Mouse (Mus musculus) lung, embryonic 15.5 days (tissue): Measurements from ENCODE around the gene Shf. TPM values are rescaled to one million over a fixed set of nuclear protein-coding genes. Genes with fewer than 3 reads are reported as not detected.
"Not testable (repeated sequence)": the region's sequence is repeated elsewhere in the genome, so short reads cannot be mapped to it uniquely, and the experiment has no call there.

ENCODE experiments used
- ATAC-seq: fragments of 200-750 bp; cut with Nextera tagmentation; 2 replicates; pipeline ENCODE4 v1.8.0; 2017; ENCODE audit warnings: moderate number of reproducible peaks, borderline replicate concordance; ENCODE audit not compliant: low FRiP score, low TSS enrichment; ENCODE audit errors: extremely low read depth
- H3K27ac ChIP-seq: fragments of 300-500 bp; sonication (generic); 2 replicates; pipeline ENCODE4 v1.5.1; 2015; ENCODE audit warnings: moderate library complexity, mild to moderate bottlenecking, inconsistent platforms
- H3K27me3 ChIP-seq: fragments of 300-500 bp; sonication (generic); 2 replicates; pipeline ENCODE4 v1.6.1; 2015; ENCODE audit warnings: inconsistent platforms
- H3K36me3 ChIP-seq: fragments of 300-500 bp; sonication (generic); 2 replicates; pipeline ENCODE4 v1.6.1; 2015; ENCODE audit warnings: inconsistent platforms
- H3K4me1 ChIP-seq: fragments of 300-500 bp; sonication (generic); 2 replicates; pipeline ENCODE4 v1.6.1; 2015; ENCODE audit warnings: inconsistent platforms
- H3K4me2 ChIP-seq: fragments of 300-500 bp; sonication (generic); 2 replicates; pipeline ENCODE4 v1.6.1; 2015; ENCODE audit warnings: inconsistent platforms, mild to moderate bottlenecking, moderate library complexity
- H3K4me3 ChIP-seq: fragments of 300-500 bp; sonication (generic); 2 replicates; pipeline ENCODE4 v1.5.1; 2015; ENCODE audit warnings: mild to moderate bottlenecking, inconsistent platforms
- H3K9ac ChIP-seq: fragments of 300-500 bp; sonication (generic); 2 replicates; pipeline ENCODE4 v1.6.1; 2015; ENCODE audit warnings: inconsistent platforms
- H3K9me3 ChIP-seq: fragments of 300-500 bp; sonication (generic); 2 replicates; pipeline ENCODE4 v1.6.1; 2016; ENCODE audit warnings: inconsistent platforms
- WGBS: fragments of 180-500 bp; shearing (Covaris S2); methylation state at CpG from one replicate; pipeline ENCODE4 v1.1.7; 2015; 5-methylcytosine and 5-hydroxymethylcytosine counted together
- polyA plus RNA-seq: library from polyadenylated mRNA; unstranded; fragments of >200 nt; fragmentation: Nextera tagmentation; extraction: Ambion mirVana; gene quantifications from 2 replicates; pipeline ENCODE4 v1.2.1, GENCODE M21; 2015

Shf gene
- polyA plus RNA-seq, 1 experiment from 2014 or later: 2.9 TPM

- Histone ChIP-seq H3K27ac (peak overlapping the region; percentile 3; the same call in 1 of the 2 replicates), H3K4me1 (peaks cover 16% of the 10 kb centered on the region), H3K27me3 (no peaks in the 10 kb centered on the region), H3K9ac (no peak overlapping the region), H3K4me3 (no peak overlapping the region), H3K4me2 (no peak overlapping the region), H3K9me3 (no peaks in the 10 kb centered on the region), H3K36me3 (no peaks in the 10 kb centered on the region)
- 68% methylated on average over 6 of the region's 6 CpGs for WGBS
- ATAC-seq: no peak
Measured at GRCm38 (mm10) chr2:122345106-122345893, 23.7 kb downstream of the Shf start.

- 62% methylated on average over 21 of the region's 21 CpGs for WGBS
- H3K27ac ChIP-seq: no peak overlapping the region
- no peak overlapping the region for H3K9ac ChIP-seq
- H3K36me3 ChIP-seq: no peaks in the 10 kb centered on the region
- H3K4me1 ChIP-seq: no peaks in the 10 kb centered on the region
- H3K9me3 ChIP-seq: no peaks in the 10 kb centered on the region
- H3K4me3 ChIP-seq: no peak overlapping the region
- H3K4me2 ChIP-seq: no peak overlapping the region
- ATAC-seq: no peak
- H3K27me3 ChIP-seq: no peaks in the 10 kb centered on the region; the same call in 1 of the 2 replicates
Measured at GRCm38 (mm10) chr2:122337291-122337690, 31.7 kb downstream of the Shf start.

- no peak overlapping the region for H3K4me2 ChIP-seq
Measured at GRCm38 (mm10) chr2:122334170-122334569, 34.8 kb downstream of the Shf start.

GRCm38 (mm10) chr2:122332222-122332621, 36.7 kb downstream of the Shf start:
- Histone ChIP-seq H3K36me3 (no peaks in the 10 kb centered on the region), H3K4me2 (no peak overlapping the region), H3K27ac (no peak overlapping the region), H3K9me3 (no peaks in the 10 kb centered on the region), H3K9ac (no peak overlapping the region), H3K27me3 (no peaks in the 10 kb centered on the region), H3K4me3 (no peak overlapping the region), H3K4me1 (no peaks in the 10 kb centered on the region)
- no peak for ATAC-seq
- whole genome bisulfite sequencing: 69% methylated on average over 3 of the region's 3 CpGs

More at GRCm38 (mm10) chr2:122334170-122334569, 34.8 kb downstream of the Shf start:
- Histone ChIP-seq H3K27me3 (no peaks in the 10 kb centered on the region; the same call in 1 of the 2 replicates), H3K4me3 (no peak overlapping the region), H3K9ac (no peak overlapping the region), H3K4me1 (no peaks in the 10 kb centered on the region), H3K27ac (no peak overlapping the region), H3K9me3 (no peaks in the 10 kb centered on the region), H3K36me3 (no peaks in the 10 kb centered on the region)
- no peak for ATAC-seq
- 51% methylated on average over 3 of the region's 3 CpGs for WGBS

- not testable (repeated sequence) for H3K4me3 ChIP-seq, H3K27ac ChIP-seq, ATAC-seq, H3K9me3 ChIP-seq, H3K4me1 ChIP-seq, H3K4me2 ChIP-seq, H3K36me3 ChIP-seq, H3K9ac ChIP-seq, H3K27me3 ChIP-seq
- 64% methylated on average over 6 of the region's 6 CpGs for WGBS
Measured at GRCm38 (mm10) chr2:122330317-122330716, 38.6 kb downstream of the Shf start.

- H3K4me3 ChIP-seq: no peak overlapping the region
- H3K36me3 ChIP-seq: no peaks in the 10 kb centered on the region
- H3K4me2 ChIP-seq: no peak overlapping the region
- no peak overlapping the region for H3K27ac ChIP-seq
- ATAC-seq: no peak
- WGBS: 36% methylated on average over 3 of the region's 3 CpGs
- H3K27me3 ChIP-seq: no peaks in the 10 kb centered on the region
- no peak overlapping the region for H3K9ac ChIP-seq
- no peaks in the 10 kb centered on the region for H3K4me1 ChIP-seq
- H3K9me3 ChIP-seq: no peaks in the 10 kb centered on the region
Measured at GRCm38 (mm10) chr2:122327986-122328385, 41.0 kb downstream of the Shf start.

GRCm38 (mm10) chr2:122325361-122325760, 43.6 kb downstream of the Shf start:
- no peaks in the 10 kb centered on the region for H3K4me1 ChIP-seq
- 50% methylated on average over 2 of the region's 2 CpGs for WGBS
- H3K27me3 ChIP-seq: no peaks in the 10 kb centered on the region
- H3K27ac ChIP-seq: no peak overlapping the region
- H3K36me3 ChIP-seq: no peaks in the 10 kb centered on the region
- no peak overlapping the region for H3K9ac ChIP-seq
- no peak overlapping the region for H3K4me2 ChIP-seq
- ATAC-seq: no peak
- H3K9me3 ChIP-seq: no peaks in the 10 kb centered on the region
- H3K4me3 ChIP-seq: no peak overlapping the region

- no peaks in the 10 kb centered on the region for H3K27me3 ChIP-seq
- no peaks in the 10 kb centered on the region for H3K36me3 ChIP-seq
- H3K9me3 ChIP-seq: no peaks in the 10 kb centered on the region
- no peak for ATAC-seq
- H3K9ac ChIP-seq: no peak overlapping the region
- WGBS: 54% methylated on average over 3 of the region's 3 CpGs
- H3K4me1 ChIP-seq: no peaks in the 10 kb centered on the region
- no peak overlapping the region for H3K4me2 ChIP-seq
- no peak overlapping the region for H3K4me3 ChIP-seq
- no peak overlapping the region for H3K27ac ChIP-seq
Measured at GRCm38 (mm10) chr2:122324586-122324985, 44.4 kb downstream of the Shf start.

GRCm38 (mm10) chr2:122323960-122324359, 45.0 kb downstream of the Shf start:
- WGBS: 62% methylated on average over 3 of the region's 3 CpGs
- H3K9me3 ChIP-seq: no peaks in the 10 kb centered on the region
- no peaks in the 10 kb centered on the region for H3K27me3 ChIP-seq
- no peak overlapping the region for H3K9ac ChIP-seq
- H3K4me3 ChIP-seq: no peak overlapping the region
- ATAC-seq: no peak
- no peaks in the 10 kb centered on the region for H3K36me3 ChIP-seq
- no peaks in the 10 kb centered on the region for H3K4me1 ChIP-seq
- no peak overlapping the region for H3K27ac ChIP-seq
- H3K4me2 ChIP-seq: no peak overlapping the region

GRCm38 (mm10) chr2:122317384-122317783, 51.6 kb downstream of the Shf start:
- Histone ChIP-seq H3K4me2 (no peak overlapping the region), H3K4me3 (no peak overlapping the region), H3K27ac (no peak overlapping the region), H3K36me3 (no peaks in the 10 kb centered on the region), H3K27me3 (peaks cover 32% of the 10 kb centered on the region), H3K9ac (no peak overlapping the region), H3K9me3 (no peaks in the 10 kb centered on the region), H3K4me1 (peaks cover 8% of the 10 kb centered on the region; the same call in 1 of the 2 replicates)
- ATAC-seq: no peak
- WGBS: 62% methylated on average over 4 of the region's 4 CpGs

- no peak within 1 kb of the TSS for H3K27ac ChIP-seq
- H3K4me1 ChIP-seq: peaks cover 8% of the 10 kb centered on the region; the same call in 1 of the 2 replicates
- no peak within 1 kb of the TSS for H3K4me3 ChIP-seq
- H3K9me3 ChIP-seq: no peaks in the 10 kb centered on the region
- peaks cover 52% of the 10 kb centered on the region for H3K27me3 ChIP-seq
- WGBS: 80% methylated on average over 7 of the region's 7 CpGs
- ATAC-seq: no peak
- H3K9ac ChIP-seq: no peak within 1 kb of the TSS
- H3K4me2 ChIP-seq: no peak within 1 kb of the TSS
- no peaks in the 10 kb centered on the region for H3K36me3 ChIP-seq
Measured at GRCm38 (mm10) chr2:122315372-122315771, 53.6 kb downstream of the Shf start, which contains the start of gene Duox1. Gene Duox1, plus strand, starts transcription at chr2:122315672.

- no peak for ATAC-seq
- H3K27me3 ChIP-seq: peaks cover 63% of the 10 kb centered on the region
- WGBS: 1% methylated on average over 24 of the region's 24 CpGs
Measured at GRCm38 (mm10) chr2:122313536-122313935, 55.4 kb downstream of the Shf start, which contains the start of gene Duoxa1. Gene Duoxa1, minus strand, starts transcription at chr2:122313730.

More at GRCm38 (mm10) chr2:122313536-122313935, 55.4 kb downstream of the Shf start, which contains the start of gene Duoxa1:
- Histone ChIP-seq H3K4me1 (peaks cover 8% of the 10 kb centered on the region; the same call in 1 of the 2 replicates), H3K27ac (no peak within 1 kb of the TSS), H3K9me3 (no peaks in the 10 kb centered on the region), H3K4me2 (peak within 1 kb of the TSS; percentile 50), H3K9ac (no peak within 1 kb of the TSS), H3K4me3 (peak within 1 kb of the TSS; percentile 26), H3K36me3 (no peaks in the 10 kb centered on the region)
